Mouse (Mus musculus) gastrocnemius, postnatal 36 days (tissue): ENCODE results near the gene Tbc1d2. TPM values are rescaled to one million over a fixed set of nuclear protein-coding genes. Genes with fewer than 3 reads are reported as not detected.
"Not testable (repeated sequence)": the region's sequence is repeated elsewhere in the genome, so short reads cannot be mapped to it uniquely, and the experiment has no call there.

Experiments
- DNase-seq, 2 experiments: peaks; one replicate each; pipeline ENCODE4 v3.0.0; 2022
- intact Hi-C: fragments of 180-260 bp; cut with DNase I; formaldehyde crosslinking; loops from one replicate; pipeline ENCODE4 v1.15.1; 2025
- total RNA-seq, 2 experiments: library from RNA; stranded (reverse); gene quantifications; 2 replicates each; pipeline ENCODE4 v1.2.3; 2021

Gene Tbc1d2
- total RNA-seq, 2 experiments from 2014 or later, result 0.72 to 0.77 TPM

DNA sequence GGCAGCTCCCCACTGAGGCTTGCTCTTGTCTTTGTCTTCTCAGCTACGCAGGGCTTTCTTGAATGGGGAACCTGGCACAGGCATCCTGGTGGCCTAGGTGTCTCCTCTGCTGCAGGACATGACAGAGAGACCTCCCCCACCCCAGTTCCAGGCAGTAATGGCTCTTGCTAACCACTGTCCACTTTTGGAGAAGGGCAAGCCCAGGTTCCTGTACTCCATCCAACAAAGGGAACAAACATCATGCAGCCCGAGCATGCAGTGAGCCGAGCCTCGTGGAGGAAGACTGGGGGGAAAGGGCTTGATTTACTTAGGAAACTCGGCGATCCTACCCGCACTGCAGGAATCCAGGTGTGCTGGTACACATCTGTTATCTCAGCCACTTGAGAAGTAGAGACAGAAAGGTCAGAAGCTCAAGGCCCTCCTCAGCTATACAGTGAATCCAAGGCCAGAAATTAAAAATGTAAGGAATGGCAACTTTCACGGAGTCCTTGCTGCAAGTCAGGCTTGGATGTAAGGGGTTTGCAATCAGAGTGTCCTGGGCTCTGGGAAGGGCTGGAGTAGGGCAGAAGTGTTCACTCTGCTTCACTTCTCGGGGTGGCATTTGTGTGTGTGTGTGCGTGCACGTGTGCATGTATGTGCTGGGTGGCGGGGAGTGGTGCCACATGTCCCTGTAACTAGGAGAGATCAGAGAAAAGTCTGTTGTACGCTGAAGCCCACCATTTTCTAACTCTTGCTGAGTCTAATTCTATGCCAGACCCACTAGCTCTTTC is 64.8 kb downstream of the Tbc1d2 start:
- intact Hi-C loops, result loop anchor here (1.0 kb wide), 1 partner anchor 11 kb away; no protein-coding TSS in a partner anchor
- no peak for DNase-seq

DNA sequence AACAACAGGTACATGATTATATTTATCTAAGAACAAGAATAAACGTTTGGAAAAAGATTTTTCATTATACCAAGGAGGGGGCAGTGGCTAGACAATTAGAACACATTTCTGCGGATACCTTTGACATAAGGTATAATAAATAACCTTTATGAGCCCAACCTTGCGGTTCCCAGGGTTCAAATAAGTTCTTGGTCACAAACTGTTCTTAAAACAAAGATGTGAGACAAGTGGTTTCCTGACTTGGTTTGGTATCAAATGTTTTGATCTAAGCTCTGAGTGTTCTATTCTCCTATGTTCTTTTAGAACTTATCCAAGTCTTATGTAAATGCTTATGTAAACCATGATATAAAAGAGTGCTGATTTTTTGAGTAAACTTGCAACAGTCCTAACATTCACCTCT is 65.5 kb downstream of the Tbc1d2 start:
- DNase-seq, intact Hi-C loops: not testable (repeated sequence)

DNA sequence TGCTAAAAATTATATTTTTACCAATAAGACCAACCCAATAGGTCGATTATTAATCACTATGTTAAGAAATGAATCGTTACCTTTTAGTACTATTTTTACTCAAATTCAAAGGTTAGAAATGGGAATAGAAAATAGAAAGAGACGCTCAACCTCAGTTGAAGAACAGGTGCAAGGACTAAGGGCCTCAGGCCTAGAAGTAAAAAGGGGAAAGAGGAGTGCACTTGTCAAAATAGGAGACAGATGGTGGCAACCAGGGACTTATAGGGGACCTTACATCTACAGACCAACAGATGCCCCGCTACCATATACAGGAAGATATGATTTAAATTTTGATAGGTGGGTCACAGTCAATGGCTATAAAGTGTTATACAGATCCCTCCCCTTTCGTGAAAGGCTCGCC is 65.9 kb downstream of the Tbc1d2 start:
- DNase-seq, intact Hi-C loops: not testable (repeated sequence)

DNA sequence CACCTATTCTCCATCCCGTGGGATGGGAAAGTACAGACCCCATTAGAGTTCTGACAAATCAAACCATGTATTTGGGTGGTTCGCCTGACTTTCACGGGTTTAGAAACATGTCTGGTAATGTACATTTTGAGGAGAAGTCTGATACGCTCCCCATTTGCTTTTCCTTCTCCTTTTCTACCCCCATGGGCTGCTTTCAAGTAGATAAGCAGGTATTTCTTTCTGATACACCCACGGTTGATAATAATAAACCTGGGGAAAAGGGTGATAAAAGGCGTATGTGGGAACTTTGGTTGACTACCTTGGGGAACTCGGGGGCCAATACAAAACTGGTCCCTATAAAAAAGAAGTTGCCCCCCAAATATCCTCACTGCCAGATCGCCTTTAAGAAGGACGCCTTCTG is 68.0 kb downstream of the Tbc1d2 start:
- intact Hi-C loops, DNase-seq: not testable (repeated sequence)

DNA sequence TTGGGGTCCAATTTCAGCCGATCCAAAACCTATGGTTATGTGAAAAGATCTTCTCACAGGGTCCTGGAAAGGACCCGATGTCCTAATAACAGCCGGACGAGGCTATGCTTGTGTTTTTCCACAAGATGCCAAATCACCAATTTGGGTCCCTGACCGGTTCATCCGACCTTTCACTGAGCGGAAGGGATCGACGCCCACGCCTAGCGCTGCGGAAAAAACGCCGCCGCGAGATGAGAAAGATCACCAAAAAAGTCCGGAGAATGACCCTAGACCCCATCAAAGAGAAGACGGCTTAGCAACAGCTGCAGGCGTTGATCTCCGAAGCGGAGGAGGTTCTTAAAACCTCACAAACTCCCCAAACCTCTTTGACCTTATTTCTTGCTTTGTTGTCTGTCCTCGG is 68.4 kb downstream of the Tbc1d2 start:
- DNase-seq, intact Hi-C loops: not testable (repeated sequence)

DNA sequence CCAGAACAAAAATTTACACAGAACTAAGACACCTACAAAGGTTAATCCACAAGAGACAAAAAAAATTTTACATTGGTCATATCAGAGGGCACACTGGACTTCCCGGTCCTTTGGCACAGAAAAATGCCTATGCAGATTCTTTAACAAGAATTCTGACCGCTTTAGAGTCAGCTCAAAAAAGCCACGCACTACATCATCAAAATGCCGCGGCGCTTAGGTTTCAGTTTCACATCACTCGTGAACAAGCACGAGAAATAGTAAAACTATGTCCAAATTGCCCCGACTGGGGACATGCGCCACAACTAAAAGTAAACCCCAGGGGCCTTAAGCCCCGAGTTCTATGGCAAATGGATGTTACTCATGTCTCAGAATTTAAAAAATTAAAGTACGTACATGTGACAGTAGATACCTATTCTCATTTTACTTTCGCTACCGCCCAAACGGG is 69.2 kb downstream of the Tbc1d2 start:
- DNase-seq, intact Hi-C loops: not testable (repeated sequence)

DNA sequence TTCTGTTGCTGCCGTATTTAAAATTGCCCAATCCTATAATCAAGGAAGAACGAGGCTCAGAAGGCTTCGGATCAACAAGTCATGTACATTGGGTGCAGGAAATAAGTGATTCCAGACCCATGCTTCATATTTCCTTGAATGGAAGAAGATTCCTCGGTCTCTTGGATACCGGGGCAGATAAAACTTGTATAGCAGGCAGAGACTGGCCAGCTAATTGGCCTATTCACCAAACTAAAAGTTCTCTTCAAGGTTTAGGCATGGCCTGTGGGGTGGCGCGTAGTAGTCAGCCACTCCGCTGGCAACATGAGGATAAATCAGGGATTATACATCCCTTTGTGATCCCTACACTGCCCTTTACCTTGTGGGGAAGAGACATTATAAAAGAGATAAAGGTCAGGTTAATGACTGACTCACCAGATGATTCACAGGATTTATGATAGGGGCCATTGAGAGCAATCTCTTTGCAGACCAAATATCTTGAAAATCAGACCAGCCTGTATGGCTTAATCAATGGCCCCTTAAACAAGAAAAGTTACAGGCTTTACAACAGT is 71.1 kb downstream of the Tbc1d2 start:
- DNase-seq, intact Hi-C loops: not testable (repeated sequence)

DNA sequence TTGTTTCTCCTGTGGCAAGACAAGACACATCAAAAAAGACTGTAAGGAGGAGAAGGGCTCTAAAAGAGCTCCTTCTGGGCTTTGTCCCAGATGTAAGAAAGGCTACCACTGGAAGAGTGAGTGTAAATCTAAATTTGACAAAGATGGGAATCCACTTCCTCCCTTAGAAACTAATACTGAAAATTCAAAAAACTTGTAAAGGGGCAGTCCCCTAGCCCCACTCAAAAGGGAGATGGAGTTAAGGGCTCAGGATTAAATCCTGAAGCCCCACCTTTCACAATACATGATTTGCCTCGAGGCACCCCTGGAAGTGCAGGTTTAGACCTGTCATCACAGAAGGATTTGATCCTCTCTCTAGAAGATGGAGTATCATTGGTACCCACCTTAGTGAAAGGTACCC is 71.8 kb downstream of the Tbc1d2 start:
- intact Hi-C loops, result no loop called here
- DNase-seq, result no peak

DNA sequence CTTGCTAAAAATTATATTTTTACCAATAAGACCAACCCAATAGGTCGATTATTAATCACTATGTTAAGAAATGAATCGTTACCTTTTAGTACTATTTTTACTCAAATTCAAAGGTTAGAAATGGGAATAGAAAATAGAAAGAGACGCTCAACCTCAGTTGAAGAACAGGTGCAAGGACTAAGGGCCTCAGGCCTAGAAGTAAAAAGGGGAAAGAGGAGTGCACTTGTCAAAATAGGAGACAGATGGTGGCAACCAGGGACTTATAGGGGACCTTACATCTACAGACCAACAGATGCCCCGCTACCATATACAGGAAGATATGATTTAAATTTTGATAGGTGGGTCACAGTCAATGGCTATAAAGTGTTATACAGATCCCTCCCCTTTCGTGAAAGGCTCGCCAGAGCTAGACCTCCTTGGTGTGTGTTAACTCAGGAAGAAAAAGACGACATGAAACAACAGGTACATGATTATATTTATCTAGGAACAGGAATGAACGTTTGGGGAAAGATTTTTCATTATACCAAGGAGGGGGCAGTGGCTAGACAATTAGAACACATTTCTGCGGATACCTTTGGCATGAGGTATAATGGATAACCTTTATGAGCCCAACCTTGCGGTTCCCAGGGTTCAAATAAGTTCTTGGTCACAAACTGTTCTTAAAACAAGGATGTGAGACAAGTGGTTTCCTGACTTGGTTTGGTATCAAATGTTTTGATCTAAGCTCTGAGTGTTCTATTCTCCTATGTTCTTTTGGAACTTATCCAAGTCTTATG is 74.3 kb downstream of the Tbc1d2 start:
- DNase-seq, intact Hi-C loops: not testable (repeated sequence)

DNA sequence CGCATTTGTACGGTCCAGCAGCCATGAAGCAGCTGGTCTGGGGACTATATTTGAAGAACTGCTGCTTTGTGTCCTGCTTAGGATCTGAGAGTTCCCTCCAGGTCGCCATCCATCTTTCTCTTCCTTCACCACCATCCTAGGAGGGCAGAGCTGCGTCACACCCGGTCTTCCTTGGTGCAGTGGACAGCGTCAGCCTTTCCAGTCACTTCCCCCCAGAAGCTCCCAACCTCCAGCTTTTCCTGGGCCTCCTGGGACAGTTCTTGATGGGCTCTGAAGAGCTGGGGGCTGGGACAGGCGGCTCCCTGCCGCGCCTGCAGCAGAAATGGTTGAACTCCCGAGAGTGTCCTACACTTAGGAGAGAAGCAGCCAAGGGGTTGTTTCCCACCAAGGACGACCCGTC is 75.2 kb downstream of the Tbc1d2 start:
- intact Hi-C loops, result loop anchor here (1.0 kb wide), 1 partner anchor 10 kb away; no protein-coding TSS in a partner anchor
- no peak for DNase-seq

DNA sequence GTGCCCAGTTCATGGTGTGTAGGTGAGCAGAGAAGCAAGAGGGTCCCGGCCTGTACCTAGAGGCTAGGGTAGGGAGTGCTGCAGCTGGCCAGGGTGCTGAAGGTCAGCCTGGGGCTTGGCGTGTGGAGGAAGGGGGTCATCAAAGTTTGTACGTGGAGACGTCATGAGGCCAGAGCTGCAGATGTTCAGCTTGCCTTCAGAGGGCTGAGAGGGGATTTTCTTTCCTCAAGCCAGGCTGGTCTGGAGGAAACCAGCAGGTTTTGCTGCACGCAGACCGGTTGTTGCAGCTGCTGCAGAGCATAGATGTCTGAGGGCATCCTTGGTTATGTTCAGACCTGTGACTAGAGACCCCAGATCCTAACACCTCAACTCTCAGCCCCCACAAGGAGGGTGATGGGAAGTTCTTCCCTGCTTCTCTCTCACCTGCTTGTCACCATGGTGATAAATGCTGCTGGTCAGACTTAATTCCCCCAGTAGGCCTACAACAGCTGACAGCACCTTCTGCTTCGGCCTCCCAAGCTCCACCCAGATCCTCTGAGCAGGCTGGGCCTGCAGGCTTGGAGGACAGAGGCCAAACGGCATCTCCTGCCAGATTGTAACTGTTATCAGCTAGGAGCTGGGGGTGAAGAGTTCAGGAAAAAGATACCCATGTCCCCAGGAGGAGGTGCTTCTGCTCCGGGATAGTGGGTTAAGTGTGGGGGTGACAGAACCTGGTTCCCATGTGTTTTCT is 75.8 kb downstream of the Tbc1d2 start:
- intact Hi-C loops, result loop anchor here (1.0 kb wide), 1 partner anchor 11 kb away; no protein-coding TSS in a partner anchor
- DNase-seq, result no peak

DNA sequence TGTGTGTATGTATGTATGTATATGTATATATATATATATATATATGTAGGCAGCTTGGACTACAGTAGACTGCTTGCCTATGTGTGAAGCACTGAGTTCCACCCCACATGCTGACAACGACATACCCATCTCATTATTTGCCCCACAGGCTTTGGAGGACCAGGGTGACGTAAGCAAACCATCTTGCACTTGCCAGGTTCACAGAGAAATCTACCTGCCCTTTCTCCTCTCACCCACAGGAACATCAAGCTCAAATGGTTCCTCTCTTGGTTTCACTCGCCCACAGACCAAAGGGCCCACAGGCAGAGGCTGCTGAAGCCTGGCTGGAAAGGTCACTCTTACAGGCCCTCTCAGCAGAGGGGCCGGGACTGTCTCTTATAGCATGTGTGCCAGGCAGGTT is 77.4 kb downstream of the Tbc1d2 start:
- no peak for DNase-seq

DNA sequence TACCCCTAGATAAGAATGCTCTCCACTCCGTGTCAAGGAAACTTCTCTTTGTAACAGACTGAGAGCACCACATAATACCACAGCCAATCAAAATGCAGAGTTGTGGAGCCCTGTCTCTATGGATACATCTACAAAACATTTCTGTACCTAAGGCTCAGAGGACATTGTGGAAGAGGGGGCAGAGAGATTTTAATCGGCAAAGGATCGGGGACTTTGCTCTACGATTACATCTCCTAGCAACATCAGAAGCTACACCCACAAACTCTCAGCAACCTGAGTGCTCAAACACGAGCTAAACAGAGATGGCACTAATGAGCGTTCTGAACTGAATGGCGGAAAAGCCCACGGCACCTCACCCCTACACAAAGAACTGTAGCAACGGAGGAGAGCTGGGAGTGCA is 78.3 kb downstream of the Tbc1d2 start:
- intact Hi-C loops, result no loop called here
- DNase-seq, result no peak

More for the DNA sequence above, 77.4 kb downstream of the Tbc1d2 start:
- intact Hi-C loops, result no loop called here

DNA sequence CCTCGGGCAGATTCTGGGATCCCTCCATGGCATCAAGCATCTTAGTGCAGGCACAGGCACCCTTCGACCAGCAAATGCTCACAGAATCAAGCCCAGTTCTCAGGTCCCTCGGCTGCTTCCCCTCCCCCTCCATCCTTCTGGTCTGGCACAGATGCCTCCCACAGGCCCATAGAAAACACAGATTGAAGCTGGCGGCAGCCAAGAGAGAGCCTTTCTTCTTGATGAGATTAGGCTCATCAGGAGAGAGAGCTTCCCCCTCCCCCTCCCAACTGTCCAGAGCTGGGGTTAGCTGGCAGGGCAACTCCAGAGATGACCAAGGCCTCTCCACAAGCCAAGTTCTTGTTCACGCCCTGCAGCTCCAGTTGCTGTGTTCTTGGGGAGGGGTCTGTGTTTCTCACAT is 80.3 kb downstream of the Tbc1d2 start:
- no peak for DNase-seq
- intact Hi-C loops, result no loop called here

DNA sequence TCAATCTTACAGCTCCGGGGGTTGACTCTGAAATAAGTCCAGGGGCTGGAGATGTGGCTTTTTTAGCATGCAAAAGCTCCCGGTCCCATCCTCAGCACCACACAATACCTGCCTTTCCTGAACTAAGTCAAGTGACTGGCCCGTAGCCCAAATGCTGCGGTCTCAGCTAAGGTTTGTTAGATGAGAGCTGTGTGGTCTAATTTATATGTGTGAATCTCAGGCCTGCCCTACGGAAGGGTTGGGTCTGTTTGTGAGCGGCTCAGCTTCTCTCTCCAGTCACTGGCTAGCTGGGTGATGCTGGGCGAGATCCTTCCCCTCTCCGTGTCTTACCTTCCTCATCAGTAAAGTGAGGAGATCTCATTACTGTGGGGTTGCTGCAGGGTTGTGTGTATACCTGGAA is 81.8 kb downstream of the Tbc1d2 start:
- no peak for DNase-seq
- intact Hi-C loops, result no loop called here

DNA sequence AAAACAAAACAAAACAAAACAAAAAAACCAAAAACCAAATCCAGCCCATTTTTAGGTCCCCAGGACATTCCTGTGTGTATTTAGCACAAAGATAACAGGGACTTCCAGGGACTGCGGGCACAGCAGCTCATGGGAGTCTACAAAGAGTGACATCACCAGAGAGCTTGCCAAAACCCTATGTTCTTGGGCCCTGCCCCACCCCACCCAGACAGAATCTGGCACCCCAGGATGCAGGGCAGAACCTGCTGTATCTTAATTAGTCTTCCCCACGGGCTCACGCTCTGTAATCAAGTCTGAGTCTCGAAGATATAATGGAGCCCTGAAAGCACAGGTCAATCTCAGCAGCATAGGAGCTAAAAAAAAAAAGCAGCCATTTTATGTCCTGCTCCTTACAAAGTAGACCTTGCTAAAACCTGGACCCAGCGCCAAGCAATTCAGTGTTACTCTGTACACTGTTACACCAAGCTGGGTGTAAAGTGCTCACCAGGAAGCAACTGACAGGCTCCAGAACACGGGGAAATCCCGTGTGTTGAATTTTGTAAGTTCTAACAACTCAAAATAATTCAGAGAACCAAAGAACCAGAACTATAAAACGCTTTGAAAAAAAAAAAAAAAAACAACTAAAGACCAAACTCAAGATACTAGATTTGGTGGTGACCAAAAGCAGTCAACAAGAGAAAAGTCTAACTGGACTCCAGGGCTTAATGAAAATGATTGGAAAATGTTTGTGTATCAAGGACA is 82.9 kb downstream of the Tbc1d2 start:
- intact Hi-C loops, result no loop called here
- DNase-seq, result no peak

DNA sequence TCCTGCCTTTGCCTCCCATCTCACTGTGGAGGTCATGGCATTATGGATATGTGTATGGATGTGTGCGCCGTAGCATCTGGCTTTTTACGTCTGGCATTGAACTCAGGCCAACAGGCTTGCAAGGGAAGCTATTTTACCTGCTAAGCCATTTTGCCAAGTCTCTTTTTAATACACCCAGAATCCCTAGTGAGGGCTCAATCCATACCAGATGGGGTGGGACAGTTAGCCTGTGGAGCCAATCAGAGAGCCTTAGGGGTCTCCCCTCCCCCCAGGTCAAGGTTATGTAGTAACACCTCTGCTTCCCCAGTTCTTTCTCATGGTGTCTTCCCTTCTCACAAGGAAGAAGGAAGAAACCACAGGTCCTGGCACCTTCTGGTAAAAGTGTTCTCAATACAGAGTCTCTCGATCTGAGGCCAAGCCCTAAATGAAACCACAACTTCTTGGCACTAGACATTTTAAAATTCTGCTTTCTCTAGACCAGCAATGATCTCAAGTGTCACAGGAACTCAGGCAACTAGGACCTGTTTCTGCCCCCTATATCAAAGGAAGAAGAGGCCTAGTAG is 84.5 kb downstream of the Tbc1d2 start:
- no peak for DNase-seq
- intact Hi-C loops, result no loop called here

DNA sequence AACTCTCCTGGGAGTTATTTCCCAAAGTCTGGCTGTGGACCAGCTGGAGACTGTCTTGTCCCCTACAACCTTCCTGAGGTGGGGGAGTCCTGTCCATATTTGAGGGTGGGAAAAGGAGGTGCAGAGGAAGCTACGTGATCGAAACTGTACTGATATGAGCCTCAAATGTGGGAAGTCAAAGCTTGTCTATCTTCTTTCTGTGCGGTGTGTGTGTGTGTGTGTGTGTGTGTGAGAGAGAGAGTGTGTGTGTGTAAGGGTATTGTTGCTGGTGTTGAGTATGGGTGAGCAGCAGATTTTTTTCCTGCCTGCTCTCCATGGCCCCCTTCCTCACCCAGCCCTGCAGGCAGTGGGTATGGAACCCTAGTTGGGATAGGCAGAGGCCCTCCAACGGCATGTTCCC is 85.8 kb downstream of the Tbc1d2 start:
- intact Hi-C loops, result no loop called here
- DNase-seq, result no peak

DNA sequence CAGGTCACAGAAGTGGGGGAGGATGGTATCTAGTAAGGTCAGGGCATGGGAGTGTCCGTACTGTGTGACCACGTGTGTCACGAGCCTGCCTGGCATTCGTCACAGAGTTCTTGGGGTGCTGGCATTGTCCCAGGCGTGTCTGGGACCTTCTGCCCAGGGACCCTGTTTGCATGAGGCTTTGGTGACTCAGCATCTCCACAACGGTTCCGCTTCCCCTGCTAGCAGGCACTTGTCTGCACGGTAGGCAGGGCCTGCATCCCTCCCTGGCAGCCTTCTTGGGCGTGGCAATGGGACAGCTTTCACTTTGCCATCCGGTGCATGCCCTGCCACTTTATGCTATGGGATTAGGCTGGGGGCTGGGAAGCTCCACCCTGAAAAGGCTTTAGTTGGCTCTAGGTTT is 86.2 kb downstream of the Tbc1d2 start:
- no peak for DNase-seq
- intact Hi-C loops, result no loop called here

DNA sequence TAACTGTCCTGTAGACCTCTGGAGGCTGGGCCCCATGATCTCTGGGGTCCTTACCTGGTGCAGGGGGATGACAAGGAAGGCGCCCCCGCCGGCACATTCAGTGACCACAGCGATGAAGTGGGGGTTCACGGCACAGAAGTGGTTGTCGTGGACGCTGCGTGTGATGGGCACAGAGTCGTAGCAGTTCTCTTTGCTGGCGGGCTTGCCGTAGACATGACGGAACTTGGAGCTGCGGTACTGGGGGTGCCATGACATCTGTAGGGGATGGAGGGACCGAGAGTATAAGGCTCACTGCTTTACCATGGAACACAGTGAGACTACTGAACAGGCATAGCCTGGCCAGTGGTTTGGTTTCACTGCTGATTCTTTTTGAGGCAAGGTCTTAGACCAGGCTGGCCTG is 87.2 kb downstream of the Tbc1d2 start:
- DNase-seq, result no peak
- intact Hi-C loops, result no loop called here
